Mouse (Mus musculus) spleen, postnatal 4 days (tissue): ENCODE results near the gene Grxcr1.
A peak's percentile ranks its signal among the peaks of the same experiment; 100 is the strongest.

Source experiments
- DNase-seq, 2 experiments: peaks; one replicate each; pipeline ENCODE4 v3.0.0; 2022; ENCODE audit warnings: low spot score in 2 of 2

Gene Grxcr1

DNA sequence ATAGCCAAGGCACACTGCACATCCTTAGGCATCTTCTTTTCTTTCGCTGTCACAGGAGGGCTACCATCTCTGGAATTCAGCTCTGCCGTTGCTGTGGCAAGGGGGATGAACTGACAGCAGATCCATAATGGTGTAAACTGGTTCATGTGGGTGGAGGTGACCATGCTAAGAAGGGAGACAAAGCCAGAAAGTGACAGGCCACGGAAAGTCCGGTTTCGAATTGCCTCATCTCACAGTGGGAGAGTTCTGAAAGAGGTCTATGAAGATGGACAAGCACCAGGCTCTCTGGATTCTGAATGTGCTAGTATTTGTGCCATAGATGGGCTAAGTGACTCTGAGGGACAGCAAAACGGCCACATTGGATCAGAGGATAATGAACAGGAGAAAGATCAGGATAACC is at the start of gene Grxcr1:
Gene Grxcr1, plus strand, starts transcription at position 92 of the 400 bp plus-strand sequence.
- DNase-seq = no peak

DNA sequence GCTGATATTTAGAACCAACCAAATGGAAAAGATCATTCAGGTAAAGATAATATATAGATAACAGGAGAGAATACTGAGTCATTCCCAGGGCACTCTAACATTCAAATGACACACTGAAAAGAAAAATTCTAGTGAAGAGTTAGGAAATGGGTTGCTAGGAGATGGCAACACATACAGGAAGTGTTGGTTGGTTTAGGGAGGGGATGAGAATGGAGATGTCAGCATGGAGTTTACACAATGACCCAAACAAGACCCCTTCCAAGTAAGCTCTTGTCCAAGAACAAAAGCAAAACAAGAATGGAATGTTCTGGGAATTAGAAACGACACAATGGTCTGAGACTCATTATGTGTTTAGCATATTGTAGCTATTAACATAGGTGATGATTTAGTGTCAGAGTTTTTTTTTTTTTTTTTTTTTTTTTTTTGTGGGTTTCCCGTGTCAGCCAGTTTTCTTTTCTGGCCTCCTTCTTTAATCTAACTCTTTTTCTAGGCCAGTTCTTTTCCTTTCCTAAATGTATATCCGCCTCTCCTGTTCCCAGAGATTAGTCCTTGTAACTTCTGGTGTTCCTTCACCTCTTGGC is 49.6 kb upstream of the Grxcr1 start:
- no peak for DNase-seq

DNA sequence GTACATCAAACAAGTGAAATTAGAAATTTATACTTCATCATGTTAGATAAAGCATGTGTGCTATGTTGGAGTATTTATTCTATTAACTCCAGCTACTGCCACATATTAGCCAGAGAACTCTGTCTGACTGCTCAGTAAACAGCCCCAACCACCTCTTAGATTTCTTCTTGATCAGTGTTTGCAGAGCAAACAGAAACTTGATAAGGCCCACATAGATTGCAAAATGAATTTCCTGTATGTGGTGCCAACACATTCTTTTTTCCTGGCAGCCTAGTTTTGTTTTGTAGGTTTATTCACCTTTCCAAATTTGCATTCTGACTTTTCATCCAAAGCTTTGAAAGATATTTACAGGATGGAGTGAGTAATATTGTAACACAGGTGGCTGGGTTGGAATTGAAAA is 41.2 kb upstream of the Grxcr1 start:
- no peak for DNase-seq

DNA sequence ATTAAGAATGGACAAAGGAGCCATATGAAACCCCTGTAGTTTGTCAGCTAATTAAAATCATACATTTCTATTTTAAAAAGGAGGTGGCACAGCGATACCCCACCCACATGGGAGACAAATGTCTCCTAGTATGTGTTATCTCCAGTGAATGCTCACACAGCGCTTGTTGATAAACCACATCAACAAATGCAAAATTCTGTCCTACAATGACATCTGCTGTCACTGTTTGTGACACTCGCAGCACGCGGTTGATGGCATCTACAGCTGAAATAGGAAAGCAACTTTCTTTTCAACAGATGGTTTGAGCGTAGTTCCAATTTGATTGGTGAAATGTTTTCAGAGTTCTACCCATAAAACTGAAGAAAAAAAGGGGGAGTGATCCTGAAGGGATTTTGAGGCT is 29.0 kb upstream of the Grxcr1 start:
- no peak for DNase-seq

DNA sequence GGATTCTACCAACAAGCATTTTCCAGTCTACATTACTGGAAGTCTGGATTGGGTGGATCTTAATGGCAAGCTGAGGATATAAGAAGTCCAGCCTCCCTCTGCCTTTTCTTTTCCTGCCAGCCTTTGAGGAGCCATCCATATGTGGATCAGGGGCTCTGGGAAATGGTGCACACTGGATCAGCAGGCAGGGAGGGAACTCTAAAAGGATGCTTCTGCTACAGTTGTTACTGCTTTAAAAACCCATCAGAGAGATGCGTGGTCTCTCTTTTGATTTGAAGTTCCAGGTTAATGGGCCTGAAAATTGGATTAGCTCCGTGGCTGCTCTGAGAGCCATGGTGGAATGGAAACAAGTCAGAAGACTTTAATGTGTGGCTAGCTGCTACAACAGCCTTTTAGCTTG is 27.7 kb upstream of the Grxcr1 start:
- no peak for DNase-seq

DNA sequence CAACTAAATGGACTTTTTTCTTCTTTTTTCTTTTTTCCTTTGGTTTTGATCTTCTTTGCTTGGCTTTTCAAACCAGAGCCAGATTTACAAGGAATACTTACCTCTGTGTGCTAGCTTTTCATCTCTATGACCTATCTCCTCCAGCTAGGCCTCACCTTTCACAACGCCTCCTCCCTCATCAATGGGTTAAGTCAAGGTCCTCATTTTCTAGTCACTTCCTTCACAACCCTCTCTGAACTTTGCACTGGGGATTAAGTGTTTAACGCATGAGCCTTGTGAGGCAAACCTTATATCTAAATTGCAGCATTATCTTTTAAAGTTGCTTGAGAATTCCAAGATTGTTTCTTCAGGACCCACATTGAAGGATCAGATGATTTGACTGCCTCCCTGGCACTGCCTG is 27.2 kb upstream of the Grxcr1 start:
- no peak for DNase-seq

DNA sequence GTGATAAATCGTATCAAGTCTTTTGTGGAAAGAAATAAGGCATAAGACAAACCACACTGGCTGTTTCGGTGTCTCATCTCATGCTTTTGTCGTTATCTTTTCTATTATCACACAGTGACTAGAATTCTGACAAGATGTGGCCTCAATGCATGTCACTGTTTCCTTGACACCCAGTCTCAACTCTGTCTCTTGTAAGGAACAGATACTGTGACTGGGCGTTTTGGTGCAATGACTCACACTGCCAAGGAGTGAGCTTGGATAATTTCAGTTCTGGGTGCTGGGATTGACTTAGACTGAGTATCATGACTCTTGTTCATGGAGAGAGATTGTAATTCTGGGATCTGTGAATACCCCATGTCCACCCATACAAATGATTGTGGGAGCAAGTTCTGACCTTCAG is 24.6 kb upstream of the Grxcr1 start:
- no peak for DNase-seq

DNA sequence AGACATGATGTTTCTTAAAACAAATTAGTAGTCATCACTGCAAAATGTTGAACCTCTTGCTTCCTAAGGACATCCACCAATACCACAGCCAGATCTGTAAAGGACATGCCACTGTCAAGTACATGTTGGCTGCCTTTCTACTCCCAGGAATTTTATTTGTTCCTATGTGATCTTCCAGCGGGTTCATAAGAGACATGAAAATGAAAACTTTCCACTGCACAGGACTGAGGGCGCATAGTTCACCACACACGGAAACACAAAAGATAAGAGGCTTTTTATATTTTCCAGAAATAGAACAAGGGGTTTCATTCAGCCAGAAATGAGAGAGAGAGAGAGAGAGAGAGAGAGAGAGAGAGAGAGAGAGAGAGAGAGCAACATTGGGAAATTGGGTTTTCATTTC is 20.1 kb upstream of the Grxcr1 start:
- DNase-seq = no peak

DNA sequence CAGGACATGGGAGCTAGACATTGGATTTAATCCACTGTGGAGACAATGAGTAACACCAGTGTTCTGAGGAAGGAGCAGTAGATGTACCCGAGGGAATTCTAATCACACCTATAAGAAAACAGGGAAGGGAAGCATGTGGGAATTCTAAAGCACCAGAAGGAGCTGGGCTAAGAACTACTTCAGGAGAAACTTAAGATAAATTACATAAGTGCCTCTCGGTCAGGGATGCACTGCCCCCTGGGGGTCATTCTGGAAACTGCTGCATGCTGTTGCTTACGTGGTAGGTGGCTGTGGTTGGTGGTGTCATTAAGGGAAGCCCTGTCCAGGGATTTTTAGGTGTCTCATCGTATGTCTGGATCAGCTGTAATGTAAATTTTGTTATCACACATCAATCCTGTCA is 19.0 kb upstream of the Grxcr1 start:
- peak; percentile 70 to 89 for DNase-seq

DNA sequence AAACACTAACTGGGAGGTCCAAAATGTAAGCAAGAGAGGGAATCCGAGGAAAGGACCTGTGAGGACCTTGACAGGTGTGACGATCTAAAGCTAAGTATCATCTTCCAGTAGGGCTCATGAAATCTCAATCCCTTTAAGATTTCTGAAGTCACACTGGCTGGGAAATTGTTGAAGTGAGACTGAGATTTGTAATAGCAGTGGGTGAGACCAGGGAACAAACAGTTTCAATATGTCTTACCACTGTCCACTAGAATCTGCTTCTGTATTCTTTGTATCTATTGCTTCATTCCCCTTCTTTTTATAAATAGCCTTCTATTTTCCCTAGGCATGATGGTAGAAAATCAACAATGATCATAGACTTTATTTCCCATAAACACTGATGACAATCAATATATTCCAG is 10.8 kb upstream of the Grxcr1 start:
- DNase-seq = no peak

DNA sequence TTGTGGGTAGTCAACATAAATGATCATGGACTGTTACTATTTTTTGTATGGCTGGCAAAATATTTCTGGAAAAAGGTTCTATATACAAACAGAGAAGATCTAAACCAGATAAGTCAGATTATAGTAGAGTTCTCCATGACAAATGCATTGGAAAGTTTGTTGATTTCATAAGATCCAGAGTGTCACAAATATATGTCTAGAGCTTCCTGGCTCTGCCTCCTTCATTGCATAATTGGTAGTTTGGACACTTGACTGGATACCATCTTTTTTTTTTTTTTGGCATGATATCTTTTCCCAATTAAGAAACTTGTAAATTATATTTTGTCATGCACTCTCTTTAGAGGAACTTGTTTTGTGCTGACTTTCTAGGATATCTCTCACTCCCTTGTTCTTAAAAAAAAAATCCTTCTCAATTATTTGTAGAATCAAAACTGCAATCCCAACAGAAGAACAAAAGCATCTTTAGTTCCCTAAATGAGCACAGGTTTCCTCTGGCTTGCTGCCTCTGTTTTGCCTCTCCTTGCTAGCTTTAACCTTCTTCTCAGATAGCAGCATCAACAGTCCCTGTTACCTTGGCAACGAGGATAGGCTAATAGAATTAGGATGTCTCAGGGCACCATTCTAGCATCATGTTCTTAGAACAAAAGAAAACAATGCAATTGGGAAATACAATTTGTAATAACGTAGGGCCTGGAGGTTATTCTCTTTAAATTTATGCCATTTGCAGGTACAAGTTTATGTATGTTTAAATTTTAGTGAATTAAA is 4.8 kb upstream of the Grxcr1 start:
- DNase-seq = no peak

DNA sequence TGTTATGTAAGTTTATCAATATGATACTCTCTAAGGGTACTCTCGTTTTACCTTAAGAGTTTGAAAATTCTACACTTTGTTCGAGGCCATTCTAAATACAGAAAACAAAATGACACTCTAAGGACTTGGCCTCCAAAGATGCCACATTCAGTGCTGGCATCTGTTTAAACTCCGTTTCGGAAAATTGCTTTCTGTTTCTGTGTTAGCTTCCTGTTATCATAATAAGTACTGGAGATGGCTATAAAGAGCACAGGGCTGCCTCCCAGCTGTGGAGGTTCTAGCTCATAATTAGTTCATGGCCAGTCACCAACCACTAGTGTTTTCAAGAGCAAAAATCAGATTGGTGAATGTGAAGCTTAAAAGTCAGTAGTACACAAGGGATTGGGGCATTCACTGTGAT is 4.2 kb upstream of the Grxcr1 start:
- no peak for DNase-seq

DNA sequence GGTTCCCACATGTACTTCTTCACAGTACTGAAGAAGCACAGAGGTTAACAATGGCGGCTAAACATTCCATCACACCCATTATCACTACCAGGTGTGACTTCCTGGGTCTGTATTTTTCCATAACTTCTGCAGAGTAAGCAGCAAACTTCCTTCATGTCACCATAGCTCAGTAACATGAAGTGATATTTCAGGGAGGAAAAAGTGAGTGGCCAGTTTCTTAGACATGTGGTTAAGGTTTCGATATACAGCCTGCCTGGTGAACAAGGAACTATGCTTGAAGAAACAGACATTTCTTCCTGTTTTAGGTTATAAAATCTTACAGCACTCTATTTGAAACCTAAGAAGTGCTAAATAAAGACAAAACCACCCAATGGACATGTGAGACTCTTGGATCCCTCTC is 1.7 kb downstream of the Grxcr1 start:
- no peak for DNase-seq

DNA sequence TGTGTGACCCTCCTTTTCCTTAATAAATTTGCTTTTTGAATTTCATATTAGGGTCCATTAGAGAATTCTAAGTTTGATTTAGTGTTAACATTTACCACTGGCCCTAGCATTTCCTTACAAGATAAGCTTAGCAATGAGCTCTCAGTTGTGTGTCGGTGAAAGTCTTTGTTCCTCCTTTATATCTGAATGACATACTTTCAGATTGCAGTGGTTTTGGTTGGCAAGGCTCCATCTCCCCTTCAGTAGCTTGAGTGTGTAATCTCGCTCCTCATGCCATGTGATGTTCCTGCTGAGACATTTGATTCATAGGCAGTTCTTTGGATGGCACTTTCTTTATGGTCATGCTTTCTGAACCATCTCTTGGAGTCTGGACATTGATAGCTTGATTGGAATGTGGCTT is 7.4 kb downstream of the Grxcr1 start:
- DNase-seq = no peak

DNA sequence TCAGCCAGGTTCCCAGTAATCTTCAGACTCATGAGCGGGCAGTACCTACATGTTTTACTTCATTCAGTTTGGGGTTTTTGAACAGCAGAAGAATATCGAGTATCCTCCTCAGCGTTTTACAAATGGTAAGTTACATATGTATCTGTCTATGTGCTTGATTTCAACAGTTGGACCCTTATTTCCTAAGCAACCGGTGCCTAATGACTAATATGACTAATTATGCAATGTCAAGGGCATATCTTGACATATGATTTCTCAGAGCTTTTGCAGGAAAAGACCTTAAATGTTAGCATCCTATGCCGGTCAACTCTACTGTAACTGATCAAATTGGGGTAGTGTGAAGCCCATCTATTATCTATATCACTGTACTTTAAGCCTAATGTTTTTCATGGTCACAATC is 11.7 kb downstream of the Grxcr1 start:
- DNase-seq = no peak

DNA sequence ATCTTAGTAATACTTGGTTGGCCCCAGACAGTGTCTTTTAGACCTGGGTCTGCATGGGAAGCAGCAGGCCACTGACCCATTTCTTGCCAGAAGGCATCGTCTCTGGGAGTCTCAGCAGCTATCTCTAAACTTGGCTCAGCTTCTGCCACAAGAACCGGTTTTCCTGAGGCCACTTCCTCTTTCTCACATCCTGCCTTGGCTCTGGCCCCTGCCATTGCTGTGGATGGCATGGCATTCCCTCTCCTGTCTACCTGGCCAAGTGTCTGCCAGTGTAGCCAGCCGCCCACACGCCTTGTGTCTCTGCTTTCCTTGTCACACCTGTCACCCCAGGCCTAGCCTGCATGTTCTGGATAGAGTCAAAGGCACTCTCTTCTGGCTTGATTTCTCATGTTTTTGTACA is 17.1 kb downstream of the Grxcr1 start:
- DNase-seq = no peak

DNA sequence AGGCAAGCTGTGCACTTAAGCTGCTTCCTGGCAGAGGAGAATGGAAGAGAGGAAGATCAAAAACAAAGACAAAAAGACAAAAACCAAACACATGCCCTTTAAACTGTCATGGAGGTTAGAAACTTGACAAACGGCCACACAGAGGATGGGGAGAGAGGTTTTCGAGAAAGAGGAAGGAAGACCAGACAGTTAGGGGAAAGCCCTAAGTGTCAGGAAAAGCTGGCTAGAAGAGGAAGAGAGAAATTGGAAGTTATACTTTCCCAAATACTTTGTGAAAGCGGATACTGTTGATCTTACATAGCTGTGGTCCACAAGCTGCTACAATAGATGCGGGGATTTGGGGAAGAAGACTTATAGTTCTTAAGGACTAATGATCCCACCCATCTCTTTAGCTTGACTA is 17.9 kb downstream of the Grxcr1 start:
- DNase-seq = no peak

DNA sequence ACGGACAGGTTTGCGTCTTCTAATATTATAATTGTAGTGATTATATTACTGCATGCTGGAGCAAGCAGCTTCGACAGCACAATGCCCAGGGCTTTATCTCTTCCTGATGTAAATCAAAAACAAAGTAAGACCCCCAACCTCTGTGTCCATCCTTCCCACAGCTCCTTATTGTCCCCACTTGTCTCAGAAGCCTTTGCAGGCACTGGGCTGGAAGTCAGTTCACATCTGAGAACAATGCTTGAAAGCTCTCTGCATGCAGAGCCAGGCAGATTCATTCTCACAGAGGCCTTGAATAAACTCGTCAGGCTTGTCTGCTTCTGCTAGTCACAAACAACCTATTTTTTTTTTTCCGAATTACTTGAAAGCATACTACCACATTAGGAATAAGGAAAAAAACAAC is 19.5 kb downstream of the Grxcr1 start:
- DNase-seq = no peak

DNA sequence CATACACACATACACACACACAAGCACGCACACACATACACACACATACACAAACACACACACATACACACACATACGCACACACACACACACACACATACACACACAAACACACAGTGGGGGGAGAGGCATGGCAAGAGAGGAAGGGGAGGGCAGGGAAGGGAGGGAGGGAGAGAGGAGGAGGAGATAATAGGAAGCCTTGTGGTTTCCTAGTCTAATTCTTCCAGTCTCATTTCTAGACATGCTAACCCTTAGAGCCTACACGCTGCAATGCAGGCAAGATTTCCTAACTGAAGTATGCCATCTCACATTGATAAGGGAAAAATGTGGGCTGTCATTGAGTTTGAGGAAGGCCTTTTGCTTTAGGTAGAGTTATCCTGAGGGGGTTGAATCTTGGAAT is 25.9 kb downstream of the Grxcr1 start:
- no peak for DNase-seq

DNA sequence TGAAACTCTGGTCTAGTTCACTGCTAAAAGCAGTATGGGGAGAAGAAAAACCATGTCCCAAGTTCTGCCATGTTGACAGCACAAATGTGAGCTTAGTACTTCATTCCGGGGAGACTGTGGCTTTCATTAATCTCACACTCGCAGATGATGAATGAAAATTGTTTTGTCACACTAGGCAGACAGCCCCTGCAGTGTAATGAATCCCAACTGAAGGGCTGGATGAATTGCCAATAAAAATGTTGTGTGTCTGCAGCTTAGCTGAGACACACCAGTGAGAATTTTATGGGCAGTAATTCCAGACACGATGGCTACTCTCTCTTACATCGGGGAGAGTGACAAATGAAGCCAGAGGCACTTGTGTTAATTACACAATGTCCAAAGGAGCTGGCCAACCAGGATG is 37.1 kb downstream of the Grxcr1 start:
- DNase-seq = no peak

DNA sequence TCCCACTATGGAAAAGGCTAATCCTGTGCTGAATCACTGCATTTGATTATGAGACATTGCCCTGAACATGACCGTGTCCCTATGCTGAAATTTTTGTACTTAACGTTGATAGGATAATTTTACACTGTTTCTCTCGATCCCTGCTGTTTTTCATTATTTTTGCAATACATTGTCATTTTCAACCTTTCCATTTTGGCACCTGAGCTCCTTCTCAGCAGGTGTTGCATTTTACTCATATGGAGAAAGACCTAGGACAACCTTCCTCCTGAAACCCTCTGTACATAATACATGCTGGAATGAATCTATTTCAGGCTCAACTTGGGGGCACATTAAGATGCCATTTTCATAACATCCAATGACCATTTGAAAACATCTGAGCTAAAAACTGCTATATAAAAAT is 38.7 kb downstream of the Grxcr1 start:
- no peak for DNase-seq

DNA sequence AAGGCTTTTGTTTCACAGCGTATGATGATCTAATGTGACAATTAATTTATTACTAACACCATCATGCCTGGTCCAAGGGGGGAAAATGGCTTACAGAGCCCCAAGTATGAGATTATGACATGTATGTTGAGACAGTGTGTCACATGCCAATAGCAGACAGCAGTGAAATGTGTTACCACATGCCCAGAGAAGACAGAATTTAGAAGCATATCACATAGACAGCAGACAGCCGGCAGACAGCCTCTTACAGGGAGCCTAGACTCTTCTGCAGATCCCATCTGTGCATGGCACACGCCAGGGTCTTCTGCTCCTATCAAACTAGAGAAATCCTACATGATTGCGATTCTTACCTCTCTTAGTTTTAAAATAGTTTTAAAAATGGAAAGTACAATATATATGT is 40.2 kb downstream of the Grxcr1 start:
- DNase-seq = no peak

DNA sequence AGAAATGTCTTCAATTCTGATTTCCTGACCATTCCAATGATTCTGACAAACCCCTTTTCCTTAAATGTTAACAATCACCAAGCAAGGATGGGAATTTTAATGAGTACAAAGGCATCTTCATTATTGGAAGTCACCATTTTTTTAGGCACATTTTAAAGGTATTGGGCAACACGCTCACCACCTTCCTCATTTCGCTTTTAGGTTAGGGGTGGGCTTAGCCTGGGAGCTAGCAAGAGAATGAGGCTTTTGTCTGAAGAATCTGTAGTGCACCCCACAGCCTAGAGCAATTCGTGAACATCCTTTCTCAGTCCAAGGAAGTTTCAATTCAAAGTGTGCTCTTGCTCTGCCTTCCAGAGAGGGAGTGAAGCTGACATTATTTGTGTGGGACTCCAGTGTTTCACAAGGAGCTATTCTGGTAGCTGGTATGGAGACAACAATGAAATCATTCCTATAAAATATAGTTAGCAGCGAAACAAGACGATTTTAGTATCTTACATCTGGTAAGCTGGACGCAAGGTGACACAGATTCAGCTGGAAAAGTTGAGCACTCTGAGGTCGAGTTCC is 55.0 kb downstream of the Grxcr1 start:
- DNase-seq = no peak

DNA sequence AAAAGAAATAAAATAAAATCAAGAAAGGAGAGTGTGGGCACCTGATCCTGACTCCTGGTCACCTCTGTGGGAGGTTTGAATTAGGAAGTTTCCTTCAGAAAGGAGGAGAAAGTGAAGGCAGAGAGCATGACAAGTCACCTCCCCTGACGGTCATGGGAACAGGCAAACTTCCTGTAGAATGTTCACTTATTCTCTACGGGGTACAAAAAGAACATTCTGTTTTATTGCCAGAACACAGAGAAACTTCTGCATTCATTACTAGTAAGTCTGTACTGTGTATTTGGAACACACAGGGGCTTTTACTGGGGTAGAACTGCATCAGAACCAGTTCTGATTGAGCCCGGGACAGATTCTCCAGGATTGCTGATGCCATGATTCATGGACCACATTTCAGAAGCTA is 55.5 kb downstream of the Grxcr1 start:
- no peak for DNase-seq
